Mouse (Mus musculus) ES-E14 (cell line): ENCODE results near the gene 9130409I23Rik. TPM values are rescaled to one million over a fixed set of nuclear protein-coding genes. Genes with fewer than 3 reads are reported as not detected.
A peak's percentile ranks its signal among the peaks of the same experiment; 100 is the strongest.

Experiments used
- DNase-seq: peaks from one replicate; pipeline ENCODE4 v3.0.0-alpha.2; 2013; ENCODE audit warnings: low read depth, low spot score
- H3K27ac ChIP-seq: 2 replicates; pipeline ENCODE4 v1.5.1; 2012; ENCODE audit warnings: low read depth, mild to moderate bottlenecking, low read length, moderate library complexity, mixed read lengths; ENCODE audit not compliant: poor library complexity, insufficient read depth, severe bottlenecking
- H3K36me3 ChIP-seq: 2 replicates; pipeline ENCODE4 v1.6.1; 2012; ENCODE audit warnings: mild to moderate bottlenecking, low read length, moderate library complexity, mixed read lengths; ENCODE audit not compliant: control insufficient read depth, poor library complexity, insufficient read depth, severe bottlenecking
- H3K4me1 ChIP-seq, 2 experiments: fragments of 150-350 bp in 1 of 2; sonication (generic) in 1 of 2; 2 replicates each; pipeline ENCODE4 v1.6.1; 2012; ENCODE audit warnings: low read length in 2 of 2, mild to moderate bottlenecking in 1 of 2, mixed read lengths in 1 of 2; ENCODE audit not compliant: control insufficient read depth in 2 of 2, insufficient read depth in 2 of 2, poor library complexity in 1 of 2
- H3K4me3 ChIP-seq, 2 experiments: fragments of 150-350 bp in 1 of 2; sonication (generic) in 1 of 2; 2 replicates each; pipeline ENCODE4 v1.5.1; 2012; ENCODE audit warnings: low read length in 2 of 2, low read depth in 1 of 2, mild to moderate bottlenecking in 1 of 2, mixed read lengths in 1 of 2; ENCODE audit not compliant: insufficient read depth in 1 of 2, poor library complexity in 1 of 2, severe bottlenecking in 1 of 2
- H3K9ac ChIP-seq: 2 replicates; pipeline ENCODE4 v1.6.1; 2012; ENCODE audit warnings: low read depth, mild to moderate bottlenecking, low read length, mixed read lengths; ENCODE audit not compliant: poor library complexity, insufficient read depth, severe bottlenecking
- H3K9me3 ChIP-seq: fragments of 150-350 bp; sonication (generic); 2 replicates; pipeline ENCODE4 v1.6.1; 2012; ENCODE audit warnings: low read depth, mild to moderate bottlenecking, low read length; ENCODE audit not compliant: control insufficient read depth, insufficient read depth
- CHD2 ChIP-seq: IDR thresholded peaks from 2 replicates; pipeline ENCODE4 v1.6.1; 2014; ENCODE audit warnings: mild to moderate bottlenecking, low read depth, low read length, inconsistent platforms
- HCFC1 ChIP-seq: IDR thresholded peaks from 2 replicates; pipeline ENCODE4 v1.6.1; 2012; ENCODE audit warnings: low read length, inconsistent platforms, borderline replicate concordance; ENCODE audit not compliant: insufficient read depth
- MAFK ChIP-seq: IDR thresholded peaks from 2 replicates; pipeline ENCODE4 v1.6.1; 2014; ENCODE audit warnings: mild to moderate bottlenecking, low read depth, low read length, inconsistent platforms; ENCODE audit not compliant: insufficient read depth
- ZC3H11A ChIP-seq: IDR thresholded peaks from 2 replicates; pipeline ENCODE4 v1.6.1; 2012; ENCODE audit warnings: low read depth, mild to moderate bottlenecking, inconsistent platforms, low read length, borderline replicate concordance
- ZNF384 ChIP-seq: IDR thresholded peaks from 2 replicates; pipeline ENCODE4 v1.6.1; 2012; ENCODE audit warnings: low read depth, low read length, inconsistent platforms
- in situ Hi-C, 2 experiments: fragments of 600-800 bp; cut with MboI; formaldehyde crosslinking; loops; one replicate each; pipeline ENCODE4 v1.15.1; 2025; ENCODE audit warnings: low sequenced_read_pairs in 2 of 2, inconsistent platforms in 1 of 2; ENCODE audit not compliant: unreplicated experiment in 2 of 2
- total RNA-seq: library from RNA; depleted of rRNA; stranded (reverse); fragments of 300-350 nt; gene quantifications from 2 replicates; pipeline ENCODE4 v1.2.3, GENCODE M21; 2012

The 9130409I23Rik gene
- total RNA-seq, 1 experiment: not detected

DNA sequence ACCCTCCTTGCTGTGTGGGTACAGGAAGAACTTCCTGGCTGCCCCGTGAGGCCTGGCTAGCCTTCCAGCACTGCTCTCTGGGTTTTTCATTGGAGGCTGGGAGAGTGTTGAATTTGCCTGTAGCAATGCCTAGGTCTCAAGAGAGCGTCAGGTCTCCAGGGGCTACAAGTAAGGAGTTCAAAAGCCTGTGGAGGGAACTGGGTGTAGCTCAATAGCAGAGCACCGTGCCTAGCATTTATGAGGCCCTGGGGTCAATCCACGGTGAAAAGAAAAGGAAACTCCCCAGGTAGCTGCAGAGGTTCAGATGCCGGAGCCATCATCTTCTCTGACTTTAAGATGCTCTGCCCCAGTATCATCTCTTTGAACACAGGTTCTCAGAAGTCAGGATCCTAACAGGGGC is 39.4 kb upstream of the 9130409I23Rik start:
- no peak for TF ChIP-seq HCFC1
- TF ChIP-seq ZNF384: no peak
- no peak for TF ChIP-seq CHD2
- TF ChIP-seq MAFK: no peak
- TF ChIP-seq ZC3H11A: no peak
- H3K36me3 ChIP-seq: no peaks in the 10 kb centered on the region
- no peak overlapping the region for H3K4me3 ChIP-seq
- no peaks in the 10 kb centered on the region for H3K9me3 ChIP-seq
- no peak for DNase-seq
- H3K27ac ChIP-seq: no peak overlapping the region
- peaks cover 0 to 18% of the 10 kb centered on the region in 2 experiments; a peak in 2 of 4 replicates for H3K4me1 ChIP-seq
- in situ Hi-C loops: no loop called here
- H3K9ac ChIP-seq: no peak overlapping the region

DNA sequence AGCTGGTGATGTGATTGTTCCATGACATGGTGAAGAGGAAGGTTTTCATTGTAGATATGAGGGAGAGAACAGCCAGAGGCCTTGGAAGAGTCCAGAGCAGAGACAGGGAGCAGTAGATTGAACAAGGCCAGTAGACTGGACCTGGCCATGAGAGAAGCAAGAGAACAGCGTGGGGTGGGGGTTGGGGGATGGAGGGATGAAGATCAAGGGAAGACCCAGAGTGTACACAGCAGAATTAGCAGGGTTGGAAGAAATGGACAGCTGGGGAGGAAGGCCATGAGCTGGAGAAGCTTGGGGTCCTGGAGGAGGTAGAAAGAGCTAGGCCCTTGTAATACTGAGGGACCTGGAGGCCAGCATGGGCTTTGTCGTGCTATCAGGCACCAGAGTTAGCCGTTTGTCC is 38.6 kb upstream of the 9130409I23Rik start:
- Histone ChIP-seq H3K27ac (no peak overlapping the region), H3K9ac (no peak overlapping the region), H3K4me3 (no peak overlapping the region), H3K9me3 (no peaks in the 10 kb centered on the region), H3K4me1 (peaks cover 0 to 21% of the 10 kb centered on the region in 2 experiments; a peak in 2 of 4 replicates), H3K36me3 (no peaks in the 10 kb centered on the region)
- no peak for DNase-seq
- TF ChIP-seq ZC3H11A: no peak
- no peak for TF ChIP-seq ZNF384
- TF ChIP-seq CHD2: no peak
- TF ChIP-seq MAFK: no peak
- no peak for TF ChIP-seq HCFC1
- in situ Hi-C loops: no loop called here

DNA sequence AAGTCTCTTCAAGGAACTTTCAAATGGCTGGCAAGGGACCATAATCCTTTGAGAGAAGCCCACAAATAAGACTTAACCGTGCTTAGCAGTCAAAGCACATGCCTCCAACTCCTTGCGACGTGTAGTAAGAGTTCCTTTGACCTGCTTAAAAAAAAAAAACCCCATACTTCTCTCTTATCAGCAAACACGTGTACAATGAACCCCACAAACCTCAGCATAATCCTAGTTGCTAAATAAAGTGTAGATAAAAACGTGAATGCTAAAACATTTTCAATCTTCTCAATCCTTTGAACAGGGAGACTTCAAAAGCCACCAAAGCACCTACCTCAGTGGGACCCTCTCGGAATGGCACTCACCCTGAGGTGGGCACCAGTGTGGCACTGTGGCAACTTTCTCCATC is 37.6 kb upstream of the 9130409I23Rik start:
- in situ Hi-C loops: no loop called here
- Histone ChIP-seq H3K9ac (no peak overlapping the region), H3K27ac (no peak overlapping the region), H3K9me3 (no peaks in the 10 kb centered on the region), H3K4me1 (peaks cover 3 to 26% of the 10 kb centered on the region in 2 experiments; a peak in 3 of 4 replicates), H3K36me3 (no peaks in the 10 kb centered on the region), H3K4me3 (no peak overlapping the region)
- no peak for DNase-seq
- TF ChIP-seq MAFK: no peak
- TF ChIP-seq ZNF384: no peak
- no peak for TF ChIP-seq ZC3H11A
- no peak for TF ChIP-seq CHD2
- TF ChIP-seq HCFC1: no peak

DNA sequence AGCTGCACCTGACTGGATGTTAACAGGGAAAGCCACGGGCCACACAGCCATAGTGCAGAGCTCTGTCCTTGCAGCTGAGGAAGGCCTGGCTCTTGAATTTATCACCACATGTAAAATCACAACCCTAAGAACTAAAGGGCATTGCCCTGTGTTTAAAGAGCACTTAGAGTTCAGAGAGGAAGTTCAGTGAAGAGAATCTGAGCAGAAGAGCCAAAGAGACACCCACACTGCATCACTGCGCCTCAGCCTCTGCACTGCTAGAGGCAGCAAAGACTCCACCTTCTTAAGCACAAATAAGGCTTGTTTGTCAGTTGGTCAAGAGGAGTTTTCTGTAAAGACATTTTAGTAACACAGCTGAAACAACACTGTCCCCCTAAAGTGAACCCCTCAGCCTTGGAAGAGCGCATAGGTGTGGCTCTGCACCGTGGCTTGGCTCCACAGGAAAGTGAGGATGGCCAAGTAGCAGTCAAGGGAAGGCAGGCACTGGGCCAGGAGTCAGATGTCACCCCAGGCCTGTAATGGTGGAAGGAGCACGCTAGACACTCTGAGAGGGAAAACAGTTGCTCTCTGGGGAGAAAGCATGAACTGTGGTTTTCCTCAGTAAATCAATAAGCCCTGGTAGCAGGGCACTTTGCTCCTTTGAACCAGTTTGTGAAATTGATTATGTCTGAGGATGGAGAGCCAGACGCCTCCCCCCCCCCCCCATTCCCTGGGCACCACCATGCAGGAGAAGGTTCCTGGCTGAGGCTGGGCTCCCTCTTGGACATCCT is 36.1 kb upstream of the 9130409I23Rik start:
- H3K27ac ChIP-seq: no peak overlapping the region
- DNase-seq: no peak
- H3K4me1 ChIP-seq: peaks cover 3 to 24% of the 10 kb centered on the region in 2 experiments; a peak in 3 of 4 replicates
- H3K36me3 ChIP-seq: no peaks in the 10 kb centered on the region
- H3K9me3 ChIP-seq: no peaks in the 10 kb centered on the region
- in situ Hi-C loops: no loop called here
- H3K9ac ChIP-seq: peak overlapping the region; percentile 32; the same call in 1 of the 2 replicates
- TF ChIP-seq ZC3H11A: no peak
- no peak for TF ChIP-seq HCFC1
- TF ChIP-seq MAFK: no peak
- no peak for TF ChIP-seq ZNF384
- H3K4me3 ChIP-seq: no peak overlapping the region
